Mouse (Mus musculus): ENCODE results near the gene Smpx. TPM values are rescaled to one million over a fixed set of nuclear protein-coding genes. Genes with fewer than 3 reads are reported as not detected.

Gene Smpx
- polyA plus RNA-seq, 1 experiment from 2014 or later = 4.5 TPM

DNA sequence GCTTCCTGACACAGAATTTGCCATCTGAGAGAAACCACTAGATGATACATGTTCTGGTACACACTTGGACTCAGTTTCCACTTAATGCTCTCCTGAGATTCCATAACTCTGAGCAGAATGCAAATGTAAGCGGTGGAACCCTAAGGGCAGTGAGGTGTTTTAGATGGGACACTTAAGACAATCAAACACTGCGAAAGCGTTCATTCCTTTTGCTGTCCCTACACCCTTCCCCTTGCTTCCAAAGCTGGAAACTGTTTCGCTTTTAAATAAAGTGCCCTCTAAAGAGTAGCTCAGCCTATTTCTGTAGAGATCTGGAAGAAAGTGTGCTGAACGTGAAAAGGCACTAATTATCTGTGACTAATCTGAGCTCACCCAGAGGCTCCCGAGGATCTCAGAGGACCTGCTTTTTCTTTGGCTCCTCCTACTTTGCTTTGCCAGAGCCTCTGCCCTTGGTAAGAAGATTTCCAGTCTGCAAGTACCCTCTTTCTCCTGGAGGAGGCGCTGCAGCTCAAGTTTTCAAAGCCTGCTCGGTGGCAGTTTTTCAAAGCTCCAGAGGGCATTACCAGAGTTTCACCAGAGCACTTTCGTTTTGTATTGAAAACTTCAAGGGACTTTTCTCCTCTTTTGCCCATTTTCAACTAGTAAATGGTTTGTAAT, 33.1 kb downstream of the Smpx start:
- WGBS = 20% methylated on average over 9 of the region's 9 CpGs
- H3K27ac ChIP-seq (replicated peaks) = no peak overlapping the region
- ATAC-seq (ENCODE audit: low FRiP score) = peak; percentile 55; the same call in 1 of the 2 replicates
- H3K4me3 ChIP-seq (replicated peaks) = 0 out of 2 replicates have a peak overlapping the region, but pooled peaks have one; percentile 12
- 0 out of 2 replicates have a peak, but pooled peaks cover 4% of the 10 kb centered on the region for H3K27me3 ChIP-seq (replicated peaks)
- H3K4me2 ChIP-seq = peak overlapping the region; percentile 33
- H3K9ac ChIP-seq (replicated peaks) = no peak overlapping the region
- no peaks in the 10 kb centered on the region for H3K36me3 ChIP-seq
- H3K4me1 ChIP-seq = 0 out of 2 replicates have a peak, but pooled peaks cover 2% of the 10 kb centered on the region
- no peaks in the 10 kb centered on the region for H3K9me3 ChIP-seq (replicated peaks)

- ATAC-seq (ENCODE audit: low FRiP score) = no peak
- no peak overlapping the region for H3K27ac ChIP-seq (replicated peaks)
- H3K4me3 ChIP-seq (replicated peaks) = no peak overlapping the region
- H3K27me3 ChIP-seq (replicated peaks) = 0 out of 2 replicates have a peak, but pooled peaks cover 4% of the 10 kb centered on the region
- no peaks in the 10 kb centered on the region for H3K36me3 ChIP-seq
- 64% methylated on average over 3 of the region's 3 CpGs for WGBS
- H3K9me3 ChIP-seq (replicated peaks) = no peaks in the 10 kb centered on the region
- 0 out of 2 replicates have a peak overlapping the region, but pooled peaks have one; percentile 33 for H3K4me2 ChIP-seq
- no peak overlapping the region for H3K9ac ChIP-seq (replicated peaks)
- 0 out of 2 replicates have a peak, but pooled peaks cover 2% of the 10 kb centered on the region for H3K4me1 ChIP-seq
Measured at GRCm38 (mm10) chrX:157732346-157732745, 33.6 kb downstream of the Smpx start.

GRCm38 (mm10) chrX:157733836-157734235, 35.1 kb downstream of the Smpx start:
- Histone ChIP-seq H3K4me3 (replicated peaks) (no peak overlapping the region), H3K36me3 (no peaks in the 10 kb centered on the region), H3K4me2 (no peak overlapping the region), H3K27me3 (replicated peaks) (0 out of 2 replicates have a peak, but pooled peaks cover 4% of the 10 kb centered on the region), H3K4me1 (0 out of 2 replicates have a peak, but pooled peaks cover 2% of the 10 kb centered on the region), H3K9me3 (replicated peaks) (no peaks in the 10 kb centered on the region), H3K9ac (replicated peaks) (no peak overlapping the region), H3K27ac (replicated peaks) (no peak overlapping the region)
- no peak for ATAC-seq (ENCODE audit: low FRiP score)
- WGBS = 49% methylated on average over 2 of the region's 2 CpGs

- 83% methylated on average over 1 of the region's 1 CpGs for WGBS
- H3K27ac ChIP-seq (replicated peaks) = no peak overlapping the region
Measured at GRCm38 (mm10) chrX:157734341-157734740, 35.6 kb downstream of the Smpx start.

DNA sequence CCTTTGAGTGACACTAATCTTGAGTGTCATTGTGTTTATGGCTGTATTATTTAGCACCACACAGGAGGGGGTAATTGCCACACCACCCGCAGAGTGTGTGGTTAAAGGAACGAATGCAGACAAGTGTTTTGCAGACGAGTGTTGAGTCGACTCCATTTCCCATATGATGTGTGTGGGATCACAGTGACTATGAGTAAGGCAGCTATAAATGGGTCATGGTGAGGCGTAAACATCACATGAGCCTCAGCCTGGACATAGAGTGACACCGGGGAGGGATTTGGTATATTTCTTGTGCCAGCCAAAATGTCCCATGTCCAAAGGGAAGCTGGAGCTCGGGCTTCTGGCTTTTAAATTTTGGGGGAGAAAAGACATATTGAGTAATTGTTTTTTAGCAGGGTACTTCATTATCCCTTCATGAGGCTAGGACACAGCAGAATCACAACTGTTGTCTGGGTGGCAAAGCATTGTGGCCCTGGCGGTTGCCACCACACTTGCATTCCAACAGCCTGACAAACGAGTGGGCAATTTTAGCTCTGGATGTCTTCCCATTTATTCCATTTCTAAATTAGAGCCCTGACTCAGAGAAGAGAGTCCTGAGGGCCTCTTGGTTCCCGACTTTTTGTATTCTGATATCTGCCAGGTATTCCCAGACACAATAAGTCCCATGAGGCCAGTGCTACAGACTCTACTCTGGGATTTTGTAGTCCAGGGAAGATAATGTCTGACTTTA, 49.3 kb downstream of the Smpx start:
- H3K4me1 ChIP-seq = no peaks in the 10 kb centered on the region
- no peak for ATAC-seq (ENCODE audit: low FRiP score)
- WGBS = 78% methylated on average over 10 of the region's 10 CpGs

More at GRCm38 (mm10) chrX:157734341-157734740, 35.6 kb downstream of the Smpx start:
- no peak for ATAC-seq (ENCODE audit: low FRiP score)
- Histone ChIP-seq H3K4me3 (replicated peaks) (no peak overlapping the region), H3K27me3 (replicated peaks) (0 out of 2 replicates have a peak, but pooled peaks cover 4% of the 10 kb centered on the region), H3K9ac (replicated peaks) (no peak overlapping the region), H3K9me3 (replicated peaks) (no peaks in the 10 kb centered on the region), H3K36me3 (no peaks in the 10 kb centered on the region), H3K4me2 (no peak overlapping the region), H3K4me1 (0 out of 2 replicates have a peak, but pooled peaks cover 2% of the 10 kb centered on the region)

GRCm38 (mm10) chrX:157754559-157754958, 55.8 kb downstream of the Smpx start:
- 58% methylated on average over 4 of the region's 4 CpGs for whole genome bisulfite sequencing
- H3K4me3 ChIP-seq (replicated peaks) = no peak overlapping the region
- H3K4me2 ChIP-seq = no peak overlapping the region
- no peak for ATAC-seq (ENCODE audit: low FRiP score)
- no peaks in the 10 kb centered on the region for H3K27me3 ChIP-seq (replicated peaks)
- no peak overlapping the region for H3K27ac ChIP-seq (replicated peaks)
- H3K9me3 ChIP-seq (replicated peaks) = no peaks in the 10 kb centered on the region
- H3K9ac ChIP-seq (replicated peaks) = no peak overlapping the region
- no peaks in the 10 kb centered on the region for H3K4me1 ChIP-seq
- H3K36me3 ChIP-seq = no peaks in the 10 kb centered on the region

More for the DNA sequence above, 49.3 kb downstream of the Smpx start:
- Histone ChIP-seq H3K36me3 (no peaks in the 10 kb centered on the region), H3K9me3 (replicated peaks) (no peaks in the 10 kb centered on the region), H3K4me2 (no peak overlapping the region), H3K4me3 (replicated peaks) (no peak overlapping the region), H3K9ac (replicated peaks) (no peak overlapping the region), H3K27me3 (replicated peaks) (no peaks in the 10 kb centered on the region), H3K27ac (replicated peaks) (no peak overlapping the region)

DNA sequence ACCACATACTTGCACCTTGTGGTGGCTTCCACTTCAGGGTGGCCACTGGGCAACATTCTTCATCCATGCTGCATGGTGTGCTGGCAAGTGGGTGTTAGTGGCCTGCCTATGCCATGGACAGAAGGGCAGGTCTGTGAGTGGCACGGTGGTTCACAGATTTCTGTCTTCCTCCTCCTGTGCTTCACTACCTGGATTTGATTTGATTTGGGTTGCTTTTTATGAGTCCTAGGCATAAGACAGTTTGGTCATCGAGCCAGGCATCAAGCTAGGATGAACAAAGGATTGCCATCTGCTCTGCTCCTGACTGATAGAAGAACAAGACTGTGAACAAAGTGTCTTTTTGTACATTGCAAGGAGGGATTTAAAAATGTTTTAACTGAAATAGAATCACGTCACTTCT, 63.8 kb downstream of the Smpx start:
- Histone ChIP-seq H3K27me3 (replicated peaks) (no peaks in the 10 kb centered on the region), H3K4me1 (no peaks in the 10 kb centered on the region), H3K4me2 (no peak overlapping the region), H3K9me3 (replicated peaks) (no peaks in the 10 kb centered on the region), H3K9ac (replicated peaks) (no peak overlapping the region), H3K36me3 (no peaks in the 10 kb centered on the region), H3K4me3 (replicated peaks) (no peak overlapping the region), H3K27ac (replicated peaks) (no peak overlapping the region)
- WGBS = 78% methylated on average over 3 of the region's 3 CpGs
- no peak for ATAC-seq (ENCODE audit: low FRiP score)

GRCm38 (mm10) chrX:157801669-157802068, 103.0 kb downstream of the Smpx start:
- Histone ChIP-seq H3K27ac (replicated peaks) (no peak overlapping the region), H3K4me2 (no peak overlapping the region), H3K9ac (replicated peaks) (no peak overlapping the region), H3K9me3 (replicated peaks) (no peaks in the 10 kb centered on the region), H3K36me3 (no peaks in the 10 kb centered on the region), H3K27me3 (replicated peaks) (no peaks in the 10 kb centered on the region), H3K4me3 (replicated peaks) (no peak overlapping the region), H3K4me1 (no peaks in the 10 kb centered on the region)
- 93% methylated on average over 2 of the region's 2 CpGs for WGBS
- no peak for ATAC-seq (ENCODE audit: low FRiP score)

Other genes with a start within 250 kb of the Smpx start
- 130 and 162 TPM in 2 replicates for gene Sms, start 206.6 kb upstream of the Smpx start, polyA plus RNA-seq (2015; fragmentation: Nextera tagmentation; extraction: Ambion mirVana)
- gene Yy2, start 129.9 kb upstream of the Smpx start, polyA plus RNA-seq (2015; fragmentation: Nextera tagmentation; extraction: Ambion mirVana) = 0.89 and 1.1 TPM in 2 replicates
- gene Mbtps2, start 100.2 kb upstream of the Smpx start, polyA plus RNA-seq (2015; fragmentation: Nextera tagmentation; extraction: Ambion mirVana) = 29.9 and 30.3 TPM in 2 replicates
- 1.5 and 1.6 TPM in 2 replicates for gene Klhl34, start 119.5 kb downstream of the Smpx start, polyA plus RNA-seq (2015; fragmentation: Nextera tagmentation; extraction: Ambion mirVana)

Measured in neural tube, embryonic 15.5 days (tissue).